In the genomic region with DNA sequence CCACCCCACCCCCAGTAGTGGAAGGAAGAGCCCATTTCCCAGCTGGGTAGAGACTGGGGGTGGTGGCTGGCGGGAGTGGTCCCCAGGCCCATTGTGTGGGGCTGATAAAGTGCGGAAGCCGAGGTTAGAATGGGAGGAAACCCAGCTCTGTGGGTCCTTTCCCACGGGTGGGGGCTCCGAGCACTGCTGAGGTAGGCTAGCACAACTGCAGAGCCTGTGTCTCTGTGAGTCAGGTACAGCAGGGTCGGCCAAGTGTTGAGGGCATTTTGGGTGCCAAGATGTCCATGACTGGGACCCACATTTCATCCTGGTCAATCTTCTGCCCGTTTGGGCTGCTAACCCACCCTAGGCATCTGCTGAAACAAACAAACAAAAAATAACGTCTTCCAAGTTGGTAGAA, we compare ENCODE assay signal across 7 mouse cellular contexts.
DNase-seq lines count a peak whose midpoint lies in the region; TF ChIP-seq lines count a peak whose summit lies in the region.

No protein-coding gene starts in this region.

- TF ChIP-seq CTCF in lung, adult 2 months (IDR thresholded peaks at IDR 0.05; ENCODE audit: insufficient read depth, low read length): no peak

- peak; percentile 62 to 71 for DNase-seq in lung, adult 18-20 months
- no peak for DNase-seq in lung, adult 2 months
- peak; percentile 60 to 80 for DNase-seq in heart, adult 18-20 months
- peak; percentile 64 for DNase-seq in heart, postnatal 4 days
- DNase-seq in lung, postnatal 36 days: peak; percentile 75
- no peak for DNase-seq in frontal cortex, postnatal 14 days (ENCODE audit: low spot score in 2 of 2)
- DNase-seq in left cerebral cortex, postnatal 4 days: no peak

- H3K4me1 ChIP-seq in lung, adult 2 months (ENCODE audit: control insufficient read depth, insufficient read depth, low read length): peaks cover 38% of the 10 kb centered on the region

- intact Hi-C loops in left cerebral cortex, postnatal 4 days (cut with DNase I): loop anchor here (5.0 kb wide), 1 partner anchor 133 kb away; no protein-coding TSS in a partner anchor

- 38% methylated on average over 8 of the region's 8 CpGs for WGBS in lung, adult 2 months

- no peak overlapping the region for H3K4me3 ChIP-seq in lung, adult 2 months (replicated peaks; ENCODE audit: extremely low read depth, low read depth, low read length)

- no peak for TF ChIP-seq POLR2A in lung, adult 2 months (IDR thresholded peaks at IDR 0.05; ENCODE audit: borderline replicate concordance, extremely low read depth, low read depth, low read length)

Comparison
In these comparisons a context has a peak if more than half of its experiments do, and no peak if none do; other contexts are left out.
1. DNase-seq: peak in lung, adult 18-20 months (2 of 2), heart, adult 18-20 months (2 of 2), heart, postnatal 4 days (single experiment) and lung, postnatal 36 days (single experiment); none in lung, adult 2 months (single experiment), frontal cortex, postnatal 14 days (0 of 2) and left cerebral cortex, postnatal 4 days (single experiment).